Mouse (Mus musculus) heart, postnatal 0 days (tissue): Measurements from ENCODE around the gene Opa3. TPM values are rescaled to one million over a fixed set of nuclear protein-coding genes. Genes with fewer than 3 reads are reported as not detected.

Experiments used
- ATAC-seq: fragments of 200-750 bp; cut with Nextera tagmentation; 2 replicates; pipeline ENCODE4 v1.8.0; 2017; ENCODE audit warnings: low read depth, moderate number of reproducible peaks, moderate library complexity; ENCODE audit not compliant: insufficient read depth
- DNase-seq: peaks from one replicate; pipeline ENCODE4 v3.0.0-alpha.2; 2016; ENCODE audit warnings: low spot score
- H3K27ac ChIP-seq: fragments of 300-500 bp; sonication (generic); 2 replicates; pipeline ENCODE4 v1.5.1; 2014; ENCODE audit warnings: low read depth, mild to moderate bottlenecking
- H3K27me3 ChIP-seq: fragments of 300-500 bp; sonication (generic); 2 replicates; pipeline ENCODE4 v1.6.1; 2014; ENCODE audit warnings: low read length, mixed read lengths; ENCODE audit not compliant: control insufficient read depth, insufficient read depth
- H3K36me3 ChIP-seq: fragments of 300-500 bp; sonication (generic); replicated peaks from 2 replicates; pipeline ENCODE4 v1.6.1; 2014; ENCODE audit warnings: low read length, mixed read lengths; ENCODE audit not compliant: control insufficient read depth, insufficient read depth
- H3K4me1 ChIP-seq: fragments of 300-500 bp; sonication (generic); 2 replicates; pipeline ENCODE4 v1.6.1; 2014; ENCODE audit warnings: antibody characterized with exemption; ENCODE audit not compliant: control insufficient read depth, insufficient read depth
- H3K4me2 ChIP-seq: fragments of 300-500 bp; sonication (generic); 2 replicates; pipeline ENCODE4 v1.6.1; 2014; ENCODE audit warnings: low read depth, mild to moderate bottlenecking, low read length, moderate library complexity
- H3K4me3 ChIP-seq: fragments of 300-500 bp; sonication (generic); 2 replicates; pipeline ENCODE4 v1.5.1; 2014; ENCODE audit warnings: low read depth, low read length
- H3K9ac ChIP-seq: fragments of 300-500 bp; sonication (generic); replicated peaks from 2 replicates; pipeline ENCODE4 v1.6.1; 2014; ENCODE audit warnings: low read depth, low read length, mixed read lengths
- H3K9me3 ChIP-seq: fragments of 300-500 bp; sonication (generic); replicated peaks from 2 replicates; pipeline ENCODE4 v1.6.1; 2016; ENCODE audit warnings: low read length; ENCODE audit not compliant: control insufficient read depth
- CTCF ChIP-seq: IDR thresholded peaks from 2 replicates; pipeline ENCODE4 v1.5.1; 2016; ENCODE audit warnings: antibody characterized with exemption, control low read depth, low read depth
- EP300 ChIP-seq: IDR thresholded peaks from 2 replicates; pipeline ENCODE4 v1.6.1; 2016; ENCODE audit warnings: antibody characterized with exemption, low read depth
- WGBS: fragments of 180-500 bp; shearing (Covaris S2); extraction: QIAGEN DNeasy Blood & Tissue Kit; methylation state at CpG from one replicate; pipeline ENCODE4 v1.1.7; 2014; 5-methylcytosine and 5-hydroxymethylcytosine counted together
- polyA plus RNA-seq: library from polyadenylated mRNA; unstranded; fragments of >200 nt; fragmentation: Nextera tagmentation; extraction: Ambion mirVana; gene quantifications from 2 replicates; pipeline ENCODE4 v1.2.1, GENCODE M21; 2015
- total RNA-seq: library from RNA; depleted of rRNA; stranded (reverse); fragments of >200 nt; gene quantifications from 2 replicates; pipeline ENCODE4 v1.2.3, GENCODE M21; 2014; ENCODE audit warnings: low replicate concordance

Opa3 gene
- total and polyA plus RNA-seq, 2 experiments from 2014 or later: 40.5 to 56.4 TPM

DNA sequence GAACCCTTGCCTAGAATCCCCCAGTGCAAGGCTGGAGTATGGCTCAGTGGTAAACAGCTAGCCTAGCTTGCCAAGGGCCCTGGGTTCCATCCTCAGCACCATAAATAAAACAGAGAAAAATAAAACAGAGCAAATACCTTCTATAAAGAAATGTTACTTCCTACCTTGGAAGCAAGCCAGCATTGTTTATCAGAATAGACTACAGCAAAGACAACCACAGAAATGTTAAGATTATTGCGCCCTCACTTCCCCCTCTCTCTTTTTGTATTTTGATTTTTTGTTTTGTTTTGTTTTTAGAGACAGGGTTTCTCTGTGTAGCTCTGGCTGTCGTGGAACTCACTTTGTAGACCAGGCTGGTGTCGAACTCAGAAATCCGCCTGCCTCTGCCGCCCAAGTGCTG is 69.7 kb downstream of the Opa3 start:
- H3K9ac ChIP-seq: no peak overlapping the region
- ATAC-seq (no peak), DNase-seq (no peak)
- 78% methylated on average over 5 of the region's 5 CpGs for WGBS
- H3K4me2 ChIP-seq: no peak overlapping the region
- no peak overlapping the region for H3K27ac ChIP-seq
- H3K4me1 ChIP-seq: 0 out of 2 replicates have a peak, but pooled peaks cover 5% of the 10 kb centered on the region
- no peaks in the 10 kb centered on the region for H3K36me3 ChIP-seq
- H3K27me3 ChIP-seq: 0 out of 2 replicates have a peak, but pooled peaks cover 5% of the 10 kb centered on the region
- TF ChIP-seq EP300: no peak
- no peak for TF ChIP-seq CTCF
- no peak overlapping the region for H3K4me3 ChIP-seq
- no peaks in the 10 kb centered on the region for H3K9me3 ChIP-seq

DNA sequence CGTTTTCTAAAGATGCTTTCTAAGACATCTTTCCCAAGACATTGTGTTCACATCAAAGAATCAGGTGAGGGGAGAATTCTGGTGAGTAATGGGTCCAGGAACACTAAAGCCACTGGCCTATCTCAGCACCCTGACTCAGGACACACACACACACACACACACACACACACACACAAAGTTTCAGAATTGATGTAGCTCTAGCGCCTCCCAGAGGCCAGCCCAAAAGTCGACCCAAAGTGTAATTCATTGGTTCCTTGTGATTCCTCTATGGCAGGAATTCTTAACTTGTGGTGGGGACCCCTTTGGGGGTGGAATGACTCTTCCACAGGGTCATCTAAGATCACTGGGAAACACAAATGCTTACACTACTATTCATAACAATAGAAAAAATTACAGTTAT is 71.1 kb downstream of the Opa3 start:
- Histone ChIP-seq H3K27me3 (0 out of 2 replicates have a peak, but pooled peaks cover 12% of the 10 kb centered on the region), H3K4me2 (no peak overlapping the region), H3K4me3 (no peak overlapping the region), H3K9me3 (no peaks in the 10 kb centered on the region), H3K27ac (no peak overlapping the region), H3K36me3 (no peaks in the 10 kb centered on the region), H3K4me1 (peaks cover 10% of the 10 kb centered on the region; the same call in 1 of the 2 replicates), H3K9ac (no peak overlapping the region)
- TF ChIP-seq CTCF: peak; percentile 71
- TF ChIP-seq EP300: no peak
- DNase-seq: no peak
- ATAC-seq: no peak
- 22% methylated on average over 3 of the region's 3 CpGs for WGBS

DNA sequence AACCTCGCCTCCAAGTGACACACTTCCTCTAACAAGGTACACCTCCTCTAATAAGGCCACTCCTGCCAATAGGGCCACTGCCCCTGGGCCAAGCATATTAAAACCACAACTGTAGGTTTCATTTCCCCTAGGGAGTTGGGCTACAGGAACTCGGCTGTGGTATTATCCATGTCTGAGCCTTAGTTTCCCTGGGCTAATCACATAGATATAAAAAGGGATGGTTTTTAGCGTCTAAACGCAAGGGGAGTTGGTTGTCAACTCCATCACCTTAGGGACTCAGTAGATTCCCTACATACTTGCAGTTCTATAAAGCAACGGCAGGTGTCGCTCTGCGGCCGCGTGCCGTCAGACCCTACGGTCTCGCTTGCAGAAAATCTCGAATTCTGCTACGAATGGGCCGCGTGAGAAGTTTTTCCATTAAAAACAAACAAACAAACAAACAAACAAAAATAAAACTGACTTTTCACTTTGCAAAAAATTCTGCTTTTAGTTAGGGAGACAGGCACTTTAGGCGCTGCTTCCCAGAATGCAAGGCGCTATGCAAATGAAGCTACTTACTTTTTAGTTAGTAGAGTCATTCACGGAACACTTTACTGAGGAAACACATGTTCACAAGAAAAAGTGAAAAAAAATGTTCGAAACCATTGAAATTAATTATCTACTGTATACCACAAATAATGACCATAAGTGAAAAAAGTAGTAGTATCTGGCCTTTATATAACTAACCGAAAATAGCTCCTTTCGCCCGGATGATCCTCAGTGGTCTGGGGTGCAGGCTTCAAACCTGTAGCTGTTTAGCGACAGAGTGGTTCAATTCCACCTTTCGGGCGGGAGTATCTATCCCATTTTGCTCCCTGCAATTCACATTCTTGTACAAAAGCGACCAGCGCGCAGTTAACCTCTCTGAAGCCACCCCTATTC is 72.6 kb downstream of the Opa3 start:
- H3K27ac ChIP-seq: 0 out of 2 replicates have a peak overlapping the region, but pooled peaks have one; percentile 21

DNA sequence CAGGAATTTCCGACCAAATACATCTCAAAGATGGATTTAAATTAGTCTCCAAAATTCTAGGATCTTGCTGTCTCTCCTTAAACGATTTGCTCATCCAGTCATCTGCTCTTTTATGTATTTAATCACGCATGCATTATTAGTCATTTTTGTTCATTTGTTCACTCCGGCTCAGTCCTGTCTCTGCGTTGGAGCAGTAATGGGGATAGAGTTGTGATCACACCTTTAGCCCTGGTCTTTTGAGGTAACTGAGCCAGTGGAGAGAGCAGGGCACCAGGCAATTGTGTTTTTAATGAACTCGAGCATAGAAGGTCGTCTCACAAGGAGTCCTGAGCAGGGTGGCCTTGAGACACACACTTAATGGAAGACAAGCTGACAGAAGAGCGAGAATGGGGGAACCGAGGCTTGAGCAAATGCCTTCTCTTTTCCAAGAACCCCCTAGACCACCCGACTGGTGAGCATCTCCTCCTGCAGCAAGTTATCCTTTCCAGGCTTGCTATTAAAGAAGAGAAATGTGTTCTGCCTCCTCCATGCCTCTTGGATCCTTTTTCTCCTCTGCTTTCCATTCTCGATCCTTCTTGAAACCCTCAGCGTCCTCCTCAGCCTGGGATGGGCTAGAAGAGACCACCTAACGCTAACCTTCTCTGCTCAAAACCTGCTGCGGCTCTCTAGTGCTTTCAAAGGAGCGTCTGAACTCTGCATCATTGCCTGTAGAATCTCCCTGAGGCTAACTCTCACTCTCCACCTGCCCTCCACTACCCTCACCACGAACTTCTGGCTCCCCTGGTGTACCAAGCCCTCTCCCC is 73.5 kb downstream of the Opa3 start:
- DNase-seq (no peak), ATAC-seq (no peak)
- peaks cover 14% of the 10 kb centered on the region; the same call in 1 of the 2 replicates for H3K4me1 ChIP-seq
- H3K9ac ChIP-seq: peak overlapping the region; percentile 48; the same call in 1 of the 2 replicates
- peak overlapping the region; percentile 47; the same call in 1 of the 2 replicates for H3K4me3 ChIP-seq
- TF ChIP-seq CTCF (no peak), EP300 (no peak)
- 14% methylated on average over 16 of the region's 16 CpGs for WGBS
- H3K27me3 ChIP-seq: peaks cover 31% of the 10 kb centered on the region
- H3K4me2 ChIP-seq: peak overlapping the region; percentile 50
- H3K36me3 ChIP-seq: no peaks in the 10 kb centered on the region
- H3K9me3 ChIP-seq: no peaks in the 10 kb centered on the region
- H3K27ac ChIP-seq: no peak overlapping the region

More for the DNA sequence above, 72.6 kb downstream of the Opa3 start:
- Histone ChIP-seq H3K36me3 (no peaks in the 10 kb centered on the region), H3K4me1 (peaks cover 14% of the 10 kb centered on the region; the same call in 1 of the 2 replicates), H3K9ac (peak overlapping the region; percentile 48; the same call in 1 of the 2 replicates), H3K4me2 (peak overlapping the region; percentile 50), H3K9me3 (no peaks in the 10 kb centered on the region), H3K27me3 (peaks cover 22% of the 10 kb centered on the region), H3K4me3 (peak overlapping the region; percentile 47)
- TF ChIP-seq EP300 (peak; percentile 76; the same call in 1 of the 2 replicates), CTCF (peak; percentile 90)
- WGBS: under 1% methylated on average over 29 of the region's 29 CpGs
- ATAC-seq (peak; percentile 58), DNase-seq (peak; percentile 65)

DNA sequence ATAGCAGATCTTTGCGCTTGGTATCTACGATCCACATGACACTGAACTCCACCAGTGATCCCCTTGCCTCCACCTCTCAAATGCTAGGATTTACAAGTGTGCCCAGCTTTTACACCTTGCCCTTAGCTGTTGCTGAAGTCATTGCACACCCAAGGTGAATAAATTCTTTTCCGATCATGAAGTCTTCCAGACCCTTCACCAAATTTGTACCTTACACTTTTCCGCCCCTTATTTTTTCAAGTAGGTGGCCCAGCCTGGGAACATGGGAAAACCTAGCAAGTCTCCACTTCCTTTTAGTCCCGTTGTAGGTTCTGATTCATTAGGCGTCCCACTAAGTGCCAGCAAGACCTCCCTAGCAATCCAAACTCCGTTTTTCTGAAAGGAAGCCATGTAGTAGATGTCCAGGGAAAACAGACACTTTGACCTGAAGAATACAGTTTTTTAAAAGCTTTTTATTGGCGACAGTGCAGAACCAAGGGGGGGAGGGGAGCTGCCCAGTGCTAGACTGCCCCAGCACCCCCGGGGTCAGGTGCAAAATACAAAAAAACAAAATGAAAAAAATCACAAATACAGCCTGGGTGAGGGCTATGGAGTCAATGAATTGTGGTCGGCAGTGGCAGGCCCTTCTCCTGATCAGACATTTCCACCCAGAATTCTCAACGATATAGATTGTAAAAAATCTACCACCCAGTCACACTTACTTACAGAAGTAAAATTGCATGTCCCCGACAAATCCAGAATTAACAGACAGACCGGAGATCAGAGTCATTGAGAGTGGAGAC is 74.3 kb downstream of the Opa3 start:
- 52% methylated on average over 13 of the region's 13 CpGs for WGBS
- DNase-seq (no peak), ATAC-seq (no peak)
- TF ChIP-seq CTCF (no peak), EP300 (no peak)
- peaks cover 32% of the 10 kb centered on the region for H3K27me3 ChIP-seq
- no peak overlapping the region for H3K4me2 ChIP-seq
- H3K4me3 ChIP-seq: no peak overlapping the region
- no peak overlapping the region for H3K9ac ChIP-seq
- H3K9me3 ChIP-seq: no peaks in the 10 kb centered on the region
- no peak overlapping the region for H3K27ac ChIP-seq
- H3K4me1 ChIP-seq: peaks cover 14% of the 10 kb centered on the region; the same call in 1 of the 2 replicates
- no peaks in the 10 kb centered on the region for H3K36me3 ChIP-seq
